20 mouse cellular contexts compared by ENCODE assay signal in the genomic region with DNA sequence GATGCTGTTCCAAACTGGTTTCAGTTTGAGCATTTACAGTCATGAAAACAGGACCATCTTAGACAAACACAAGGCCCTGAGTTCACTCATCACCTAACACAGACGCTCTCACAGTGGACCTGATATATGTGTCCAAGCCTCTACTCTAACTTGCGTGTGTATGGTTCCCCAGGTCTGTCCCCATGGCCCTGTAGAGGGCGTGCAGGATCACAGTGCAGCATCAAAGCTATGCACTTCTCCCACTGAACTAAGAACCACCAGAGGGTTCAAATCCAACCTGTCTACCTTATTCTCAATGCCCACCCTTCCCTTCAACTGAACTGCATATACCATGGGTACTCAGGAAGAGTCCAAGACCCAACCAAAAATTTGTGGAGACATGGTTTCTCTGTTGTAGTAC.
DNase-seq lines count a peak whose midpoint lies in the region; ATAC-seq and TF ChIP-seq lines count a peak whose summit lies in the region.
"Had no signal": no experiment of that assay in that cellular context is flagged by ENCODE, and none has a peak within 500 bp of the region (broad histone marks: within the 10 kb centered on the region; RNA-seq: fewer than 3 reads in every experiment).

No protein-coding gene starts in this region.

- no peak for DNase-seq in gastrocnemius, adult 2 months
- no peak for DNase-seq in gastrocnemius, postnatal 10 days
- no peak for DNase-seq in liver, embryonic 14.5 days (ENCODE audit: low read depth in 3 of 3, low spot score in 3 of 3)
- DNase-seq: adrenal gland, postnatal 25 days; heart, postnatal 14 days; kidney, postnatal 4 days; lung, postnatal 4 days; thymus, postnatal 25 days had no signal

- intact Hi-C loops in gastrocnemius, adult 2 months (cut with DNase I) = loop anchor here (5.0 kb wide), 1 partner anchor 93 kb away; a partner anchor contains a TSS

- TF ChIP-seq POLR2A in cortical plate, adult 2 months (IDR thresholded peaks at IDR 0.05; ENCODE audit: extremely low read depth, insufficient read depth, low read length) = no peak
- no peak for TF ChIP-seq POLR2A in olfactory bulb, adult 2 months (IDR thresholded peaks at IDR 0.05; ENCODE audit: insufficient read depth, low read depth, low read length)

- WGBS in liver, embryonic 14.5 days (ENCODE audit: insufficient replicate concordance) = 81% methylated on average over 3 of the region's 3 CpGs
- WGBS in liver, embryonic 12.5 days (ENCODE audit: insufficient replicate concordance) = 85% methylated on average over 3 of the region's 3 CpGs
- 88% methylated on average over 3 of the region's 3 CpGs for WGBS in olfactory bulb, adult 2 months

- no peak overlapping the region for H3K4me2 ChIP-seq in liver, embryonic 14.5 days (ENCODE audit: low read depth)
- no peak overlapping the region for H3K4me2 ChIP-seq in liver, embryonic 12.5 days
- H3K4me2 ChIP-seq: heart, embryonic 11.5 days; hindbrain, embryonic 13.5 days; limb, embryonic 13.5 days had no signal

- peak overlapping the region; percentile 61 for H3K27ac ChIP-seq in gastrocnemius, adult 2 months
- no peak overlapping the region for H3K27ac ChIP-seq in liver, embryonic 14.5 days
- no peak overlapping the region for H3K27ac ChIP-seq in liver, embryonic 12.5 days
- peak overlapping the region; percentile 70; the same call in 1 of the 2 replicates for H3K27ac ChIP-seq in cortical plate, adult 2 months (ENCODE audit: insufficient read depth, low read length)
- H3K27ac ChIP-seq in olfactory bulb, adult 2 months (ENCODE audit: insufficient read depth, low read depth, low read length) = peak overlapping the region; percentile 48; the same call in 1 of the 2 replicates
- H3K27ac ChIP-seq: hindbrain, embryonic 13.5 days; limb, embryonic 13.5 days; midbrain, embryonic 10.5 days had no signal

- H3K27me3 ChIP-seq in liver, embryonic 14.5 days (ENCODE audit: control insufficient read depth, insufficient read depth, low read length) = no peaks in the 10 kb centered on the region
- H3K27me3 ChIP-seq in liver, embryonic 12.5 days (replicated peaks) = no peaks in the 10 kb centered on the region
- H3K27me3 ChIP-seq: hindbrain, embryonic 13.5 days; limb, embryonic 13.5 days; Patski had no signal

- no peak for ATAC-seq in liver, embryonic 14.5 days (ENCODE audit: insufficient read depth)
- ATAC-seq in liver, embryonic 12.5 days = no peak
- no peak for ATAC-seq in erythroblast, adult 5-6 weeks (replicated peaks; ENCODE audit: low FRiP score, poor library complexity, severe bottlenecking)
- ATAC-seq: activated CD4-positive, CD25-positive, alpha-beta regulatory T cell, adult 4 months; inflammation-experienced regulatory T-cells, adult 6 months had no signal

- H3K4me1 ChIP-seq in liver, embryonic 14.5 days (replicated peaks; ENCODE audit: control insufficient read depth in 2 of 2, insufficient read depth in 2 of 2, low read length in 1 of 2) = no peaks in the 10 kb centered on the region
- H3K4me1 ChIP-seq in liver, embryonic 12.5 days = no peaks in the 10 kb centered on the region; the same call in 1 of the 2 replicates
- peaks cover 12% of the 10 kb centered on the region for H3K4me1 ChIP-seq in cortical plate, adult 2 months (ENCODE audit: control insufficient read depth, insufficient read depth, low read length)
- H3K4me1 ChIP-seq in olfactory bulb, adult 2 months (ENCODE audit: control insufficient read depth, insufficient read depth, low read length) = peaks cover 38% of the 10 kb centered on the region
- H3K4me1 ChIP-seq: hindbrain, embryonic 13.5 days had no signal

- no peaks in the 10 kb centered on the region for H3K9me3 ChIP-seq in liver, embryonic 14.5 days (ENCODE audit: control insufficient read depth, low read length)
- no peaks in the 10 kb centered on the region for H3K9me3 ChIP-seq in liver, embryonic 12.5 days (replicated peaks)
- H3K9me3 ChIP-seq: hindbrain, embryonic 13.5 days; limb, embryonic 13.5 days; midbrain, embryonic 10.5 days had no signal

- TF ChIP-seq EP300 in liver, embryonic 14.5 days (IDR thresholded peaks at IDR 0.05; ENCODE audit: low read depth) = no peak

- peaks cover 58% of the 10 kb centered on the region for H3K36me3 ChIP-seq in liver, embryonic 14.5 days (replicated peaks; ENCODE audit: control insufficient read depth, insufficient read depth, low read depth)
- peaks cover 78% of the 10 kb centered on the region for H3K36me3 ChIP-seq in liver, embryonic 12.5 days

- H3K9ac ChIP-seq in liver, embryonic 14.5 days (replicated peaks) = no peak overlapping the region
- H3K9ac ChIP-seq in liver, embryonic 12.5 days = no peak overlapping the region
- H3K9ac ChIP-seq: hindbrain, embryonic 13.5 days; limb, embryonic 13.5 days had no signal

- H3K4me3 ChIP-seq in gastrocnemius, adult 2 months = no peak overlapping the region
- no peak overlapping the region for H3K4me3 ChIP-seq in liver, embryonic 14.5 days (ENCODE audit: insufficient read depth in 1 of 2, low read depth in 2 of 2, low read length in 2 of 2)
- H3K4me3 ChIP-seq in liver, embryonic 12.5 days = no peak overlapping the region
- H3K4me3 ChIP-seq in cortical plate, adult 2 months (ENCODE audit: insufficient read depth, low read length) = no peak overlapping the region
- H3K4me3 ChIP-seq in olfactory bulb, adult 2 months (ENCODE audit: insufficient read depth, low read depth, low read length) = no peak overlapping the region
- H3K4me3 ChIP-seq: erythroblast, embryonic 14.5 days; hindbrain, embryonic 13.5 days; limb, embryonic 13.5 days; midbrain, embryonic 10.5 days had no signal

- peak; percentile 13; the same call in 1 of the 2 replicates for TF ChIP-seq CTCF in gastrocnemius, adult 2 months (IDR thresholded peaks at IDR 0.05)
- peak; percentile 31 for TF ChIP-seq CTCF in liver, embryonic 14.5 days (IDR thresholded peaks at IDR 0.05; ENCODE audit: low read depth)
- TF ChIP-seq CTCF in cortical plate, adult 2 months (IDR thresholded peaks at IDR 0.05; ENCODE audit: extremely low read depth, insufficient read depth, low read length) = no peak
- no peak for TF ChIP-seq CTCF in olfactory bulb, adult 2 months (IDR thresholded peaks at IDR 0.05; ENCODE audit: insufficient read depth, low read depth, low read length)

Comparison
In these comparisons a context has a peak if more than half of its experiments do, and no peak if none do; other contexts are left out.
1. H3K27ac ChIP-seq: peak in gastrocnemius, adult 2 months (single experiment), cortical plate, adult 2 months (single experiment) and olfactory bulb, adult 2 months (single experiment); none in liver, embryonic 14.5 days (single experiment) and liver, embryonic 12.5 days (single experiment).
2. CTCF ChIP-seq: peak in gastrocnemius, adult 2 months (single experiment) and liver, embryonic 14.5 days (single experiment); none in cortical plate, adult 2 months (single experiment) and olfactory bulb, adult 2 months (single experiment).